Mouse (Mus musculus) hindbrain, embryonic 16.5 days (tissue): ENCODE data around the gene Hoxb3. TPM values are rescaled to one million over a fixed set of nuclear protein-coding genes. Genes with fewer than 3 reads are reported as not detected.

Experiments
- ATAC-seq: fragments of 200-750 bp; cut with Nextera tagmentation; 2 replicates; pipeline ENCODE4 v1.8.0; 2017; ENCODE audit warnings: moderate TSS enrichment, moderate library complexity
- H3K27ac ChIP-seq: fragments of 300-500 bp; sonication (generic); 2 replicates; pipeline ENCODE4 v1.5.1; 2014; ENCODE audit warnings: low read depth, mild to moderate bottlenecking, control low read depth, low read length, moderate library complexity
- H3K27me3 ChIP-seq: fragments of 300-500 bp; sonication (generic); replicated peaks from 2 replicates; pipeline ENCODE4 v1.6.1; 2014; ENCODE audit warnings: low read length; ENCODE audit not compliant: control insufficient read depth, insufficient read depth
- H3K36me3 ChIP-seq: fragments of 300-500 bp; sonication (generic); 2 replicates; pipeline ENCODE4 v1.6.1; 2014; ENCODE audit warnings: mild to moderate bottlenecking, low read length, moderate library complexity, mixed read lengths; ENCODE audit not compliant: control insufficient read depth, insufficient read depth
- H3K4me1 ChIP-seq: fragments of 300-500 bp; sonication (generic); 2 replicates; pipeline ENCODE4 v1.6.1; 2014; ENCODE audit warnings: low read depth, low read length; ENCODE audit not compliant: control insufficient read depth, insufficient read depth
- H3K4me2 ChIP-seq: fragments of 300-500 bp; sonication (generic); 2 replicates; pipeline ENCODE4 v1.6.1; 2014; ENCODE audit warnings: mild to moderate bottlenecking, low read length, control low read depth, moderate library complexity
- H3K4me3 ChIP-seq: fragments of 300-500 bp; sonication (generic); 2 replicates; pipeline ENCODE4 v1.5.1; 2014; ENCODE audit warnings: mild to moderate bottlenecking, low read length, control low read depth, moderate library complexity
- H3K9ac ChIP-seq: fragments of 300-500 bp; sonication (generic); 2 replicates; pipeline ENCODE4 v1.6.1; 2014; ENCODE audit warnings: low read depth, mild to moderate bottlenecking, control low read depth, low read length, moderate library complexity
- H3K9me3 ChIP-seq: fragments of 300-500 bp; sonication (generic); 2 replicates; pipeline ENCODE4 v1.6.1; 2014; ENCODE audit warnings: mild to moderate bottlenecking, low read length, moderate library complexity; ENCODE audit not compliant: control insufficient read depth
- WGBS: fragments of 180-500 bp; shearing (Covaris S2); extraction: QIAGEN DNeasy Blood & Tissue Kit; methylation state at CpG from one replicate; pipeline ENCODE4 v1.1.7; 2014; 5-methylcytosine and 5-hydroxymethylcytosine counted together
- polyA plus RNA-seq: library from polyadenylated mRNA; unstranded; fragments of >200 nt; fragmentation: Nextera tagmentation; extraction: Ambion mirVana; gene quantifications from 2 replicates; pipeline ENCODE4 v1.2.1, GENCODE M21; 2015

Hoxb3 gene
- polyA plus RNA-seq, 1 experiment from 2014 or later, result 4.8 TPM

DNA sequence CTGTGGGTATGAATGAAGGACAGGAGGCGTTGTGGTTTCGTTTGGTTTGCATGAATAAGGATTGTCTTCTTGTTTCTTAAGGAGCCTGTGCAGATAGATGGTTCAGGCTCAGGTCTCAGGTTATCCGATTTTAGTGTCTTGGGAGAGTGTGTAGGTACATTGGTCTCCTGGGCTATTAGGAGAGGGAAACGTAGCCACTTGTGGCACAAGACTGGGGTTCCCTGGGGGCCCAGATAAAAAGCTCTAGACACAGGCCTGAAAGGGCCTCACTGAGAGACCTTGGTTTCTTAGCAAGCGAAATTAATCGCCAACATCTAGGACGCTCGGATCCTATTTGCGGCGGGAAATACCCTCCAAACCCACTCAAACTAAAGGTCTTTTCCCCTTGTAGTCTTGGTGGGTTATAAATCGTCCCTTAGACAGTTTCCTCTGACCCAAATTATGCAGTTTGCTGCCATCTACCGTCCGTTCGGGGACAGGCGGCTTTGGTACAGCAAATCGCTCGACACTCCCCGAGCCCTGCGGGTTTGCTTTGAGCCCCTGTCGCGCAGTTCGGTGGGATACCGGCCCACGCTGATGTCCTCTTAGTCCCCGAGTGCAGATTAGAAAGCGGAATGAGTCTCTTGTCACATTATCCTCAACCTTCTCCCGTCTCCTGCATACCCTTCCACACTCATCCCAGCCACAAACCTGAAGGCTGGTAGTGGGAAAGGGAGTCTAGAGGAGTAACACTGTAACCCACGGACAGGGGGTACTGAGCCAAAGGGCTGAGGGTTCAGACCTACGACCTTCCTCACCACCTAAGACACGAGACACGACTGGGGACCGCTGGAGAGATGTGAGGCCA lies 28.7 kb upstream of the Hoxb3 start:
- peak; percentile 38; the same call in 1 of the 2 replicates for ATAC-seq
- Histone ChIP-seq H3K27me3 (peaks cover 52% of the 10 kb centered on the region), H3K4me2 (no peak overlapping the region), H3K9me3 (no peaks in the 10 kb centered on the region), H3K27ac (peak overlapping the region; percentile 36; the same call in 1 of the 2 replicates), H3K4me3 (peak overlapping the region; percentile 35), H3K4me1 (no peaks in the 10 kb centered on the region), H3K36me3 (no peaks in the 10 kb centered on the region), H3K9ac (peak overlapping the region; percentile 32; the same call in 1 of the 2 replicates)
- under 1% methylated on average over 32 of the region's 32 CpGs for WGBS

DNA sequence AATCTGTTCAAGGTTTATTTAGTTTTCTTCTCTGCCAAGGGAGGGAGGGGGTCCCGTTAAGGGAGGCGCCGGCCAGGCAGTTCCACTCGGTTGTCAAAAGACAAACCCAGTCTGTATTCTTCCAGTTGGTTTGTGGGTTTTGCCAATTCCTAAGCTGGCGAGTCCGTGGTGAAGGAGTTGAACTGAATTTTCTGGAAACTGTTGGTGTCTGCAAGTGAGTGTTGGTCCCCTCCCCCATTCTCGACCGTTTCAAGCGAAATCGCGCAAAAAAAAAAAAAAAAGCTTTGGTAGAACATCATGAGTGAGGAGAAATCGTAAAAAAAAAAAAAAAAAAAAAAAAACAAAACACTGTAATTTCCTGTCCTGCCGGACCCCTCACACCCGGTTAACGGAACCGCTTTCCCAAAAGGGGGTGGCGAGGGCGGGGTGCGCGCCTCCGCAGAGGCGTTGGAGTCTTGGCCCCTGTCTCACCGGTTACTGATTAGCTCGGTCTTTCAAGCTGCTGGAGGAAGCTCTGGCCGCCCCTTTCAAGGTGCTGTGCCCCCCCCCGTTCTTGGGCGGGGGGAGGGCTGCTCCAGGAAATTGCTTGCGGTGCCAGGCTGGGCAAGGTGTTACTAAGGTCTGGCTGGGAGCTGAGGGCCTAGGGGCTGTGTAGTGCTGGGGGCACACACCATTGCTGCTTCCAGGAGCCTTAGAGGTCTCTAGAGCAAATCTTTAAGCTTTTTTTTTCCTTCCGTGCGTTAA lies 27.9 kb upstream of the Hoxb3 start:
- H3K4me3 ChIP-seq, result peak overlapping the region; percentile 35
- peak overlapping the region; percentile 18; the same call in 1 of the 2 replicates for H3K27ac ChIP-seq
- peak overlapping the region; percentile 35; the same call in 1 of the 2 replicates for H3K9ac ChIP-seq
- no peaks in the 10 kb centered on the region for H3K4me1 ChIP-seq
- peak overlapping the region; percentile 28; the same call in 1 of the 2 replicates for H3K4me2 ChIP-seq
- H3K36me3 ChIP-seq, result no peaks in the 10 kb centered on the region
- no peak for ATAC-seq
- peaks cover 52% of the 10 kb centered on the region for H3K27me3 ChIP-seq
- no peaks in the 10 kb centered on the region for H3K9me3 ChIP-seq
- whole genome bisulfite sequencing, result 2% methylated on average over 30 of the region's 30 CpGs

GRCm38 (mm10) chr11:96296997-96297396 lies 26.1 kb upstream of the Hoxb3 start:
- Histone ChIP-seq H3K27me3 (peaks cover 51% of the 10 kb centered on the region), H3K27ac (peak overlapping the region; percentile 57; the same call in 1 of the 2 replicates), H3K4me1 (no peaks in the 10 kb centered on the region), H3K9ac (peak overlapping the region; percentile 47; the same call in 1 of the 2 replicates), H3K4me3 (peak overlapping the region; percentile 35), H3K4me2 (peak overlapping the region; percentile 34), H3K9me3 (no peaks in the 10 kb centered on the region), H3K36me3 (no peaks in the 10 kb centered on the region)
- no peak for ATAC-seq
- 8% methylated on average over 2 of the region's 2 CpGs for WGBS

DNA sequence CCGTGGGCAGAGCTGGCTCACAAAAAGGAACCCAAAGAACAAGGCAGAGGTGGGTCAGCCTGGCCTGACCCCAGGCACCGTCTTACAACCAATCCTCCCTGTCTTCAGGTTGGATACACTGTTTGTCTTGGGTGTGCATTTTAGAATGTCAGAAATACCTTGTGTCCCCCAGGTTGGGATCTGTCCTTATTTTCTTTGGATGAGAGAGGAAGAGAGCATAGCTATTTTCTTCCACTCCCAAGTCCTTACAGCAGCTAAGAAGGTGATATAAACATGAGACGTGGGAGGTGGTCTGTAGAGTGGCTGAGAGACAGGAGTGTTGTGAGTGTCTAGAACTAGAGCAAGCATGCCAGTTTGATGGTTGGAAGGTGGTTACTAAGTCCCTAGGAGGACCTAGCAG lies 25.7 kb upstream of the Hoxb3 start:
- 4% methylated on average over 3 of the region's 3 CpGs for WGBS
- Histone ChIP-seq H3K27me3 (peaks cover 54% of the 10 kb centered on the region), H3K27ac (no peak overlapping the region), H3K4me1 (no peaks in the 10 kb centered on the region), H3K4me3 (peak overlapping the region; percentile 35), H3K4me2 (peak overlapping the region; percentile 34), H3K9me3 (no peaks in the 10 kb centered on the region), H3K36me3 (no peaks in the 10 kb centered on the region), H3K9ac (no peak overlapping the region)
- ATAC-seq, result no peak

- Histone ChIP-seq H3K27ac (peak overlapping the region; percentile 26; the same call in 1 of the 2 replicates), H3K9me3 (no peaks in the 10 kb centered on the region), H3K9ac (0 out of 2 replicates have a peak overlapping the region, but pooled peaks have one; percentile 16), H3K27me3 (peaks cover 48% of the 10 kb centered on the region), H3K4me3 (peak overlapping the region; percentile 44), H3K36me3 (no peaks in the 10 kb centered on the region), H3K4me1 (no peaks in the 10 kb centered on the region), H3K4me2 (peak overlapping the region; percentile 34)
- 5% methylated on average over 11 of the region's 11 CpGs for WGBS
- no peak for ATAC-seq
These were observed 25.0 kb upstream of the Hoxb3 start for GRCm38 (mm10) chr11:96297968-96298635.

GRCm38 (mm10) chr11:96298895-96299667 lies 24.0 kb upstream of the Hoxb3 start:
- Histone ChIP-seq H3K4me3 (peak overlapping the region; percentile 44), H3K27me3 (peaks cover 42% of the 10 kb centered on the region), H3K27ac (peak overlapping the region; percentile 70), H3K4me2 (peak overlapping the region; percentile 62), H3K9ac (peak overlapping the region; percentile 61; the same call in 1 of the 2 replicates), H3K4me1 (no peaks in the 10 kb centered on the region), H3K36me3 (no peaks in the 10 kb centered on the region), H3K9me3 (no peaks in the 10 kb centered on the region)
- 1% methylated on average over 57 of the region's 66 CpGs for WGBS
- no peak for ATAC-seq

DNA sequence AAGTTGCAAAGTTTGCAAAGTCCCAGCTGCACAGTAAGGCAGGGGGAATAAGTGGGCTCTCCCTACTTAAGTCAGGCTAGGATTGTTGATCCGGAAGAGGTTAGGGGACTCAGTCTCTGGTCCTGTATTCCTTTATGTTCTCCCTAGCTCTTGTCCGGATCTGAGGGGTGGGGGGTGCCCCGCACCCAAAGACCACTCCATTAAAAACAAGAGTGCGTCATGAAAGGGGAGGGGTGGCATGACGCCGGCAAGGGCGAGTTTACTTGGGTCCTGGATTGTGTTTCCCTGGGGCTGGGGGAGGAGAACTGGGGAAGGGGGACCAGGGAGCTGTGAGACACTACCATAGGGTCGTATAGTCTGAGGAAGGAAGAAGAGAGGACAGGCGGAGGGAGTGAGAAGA lies 23.3 kb upstream of the Hoxb3 start:
- peaks cover 41% of the 10 kb centered on the region for H3K27me3 ChIP-seq
- WGBS, result 2% methylated on average over 9 of the region's 9 CpGs
- H3K36me3 ChIP-seq, result no peaks in the 10 kb centered on the region
- no peaks in the 10 kb centered on the region for H3K9me3 ChIP-seq
- H3K4me1 ChIP-seq, result no peaks in the 10 kb centered on the region
- peak overlapping the region; percentile 44 for H3K4me3 ChIP-seq
- no peak for ATAC-seq
- H3K9ac ChIP-seq, result peak overlapping the region; percentile 61
- peak overlapping the region; percentile 42 for H3K27ac ChIP-seq
- H3K4me2 ChIP-seq, result peak overlapping the region; percentile 62

DNA sequence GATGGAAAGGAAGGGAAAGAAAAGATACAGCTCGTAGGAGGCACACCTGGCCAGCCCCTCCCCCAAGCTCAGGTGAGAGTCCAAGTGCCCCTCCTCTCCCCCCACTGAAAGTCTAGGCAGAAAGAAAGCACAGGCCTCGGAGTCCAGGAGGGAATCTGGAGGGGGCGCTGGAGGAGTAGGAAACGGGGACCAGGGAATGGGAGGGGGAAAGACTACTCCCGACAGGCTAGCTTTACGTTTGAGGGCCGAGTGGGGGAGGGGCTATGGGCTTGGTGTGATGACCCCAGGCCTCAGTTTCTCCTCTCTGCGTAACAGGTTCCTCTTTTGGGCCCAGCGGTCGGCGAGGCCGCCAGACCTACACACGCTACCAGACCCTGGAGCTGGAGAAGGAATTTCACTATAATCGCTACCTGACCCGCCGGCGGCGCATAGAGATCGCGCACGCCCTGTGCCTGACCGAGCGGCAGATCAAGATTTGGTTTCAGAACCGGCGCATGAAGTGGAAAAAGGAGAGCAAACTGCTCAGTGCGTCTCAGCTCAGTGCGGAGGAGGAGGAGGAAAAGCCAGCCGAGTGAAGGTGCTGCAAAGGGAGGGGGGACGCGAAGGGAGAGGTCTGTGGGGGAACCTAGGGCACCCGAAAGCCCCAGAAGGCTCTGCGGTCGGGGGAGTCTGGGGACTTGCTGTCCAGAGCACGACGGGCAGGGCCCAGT lies 22.6 kb upstream of the Hoxb3 start:
- Histone ChIP-seq H3K9ac (peak overlapping the region; percentile 2; the same call in 1 of the 2 replicates), H3K27ac (peak overlapping the region; percentile 53), H3K4me2 (peak overlapping the region; percentile 62), H3K36me3 (no peaks in the 10 kb centered on the region), H3K27me3 (peaks cover 42% of the 10 kb centered on the region), H3K4me3 (peak overlapping the region; percentile 44), H3K4me1 (no peaks in the 10 kb centered on the region), H3K9me3 (no peaks in the 10 kb centered on the region)
- 3% methylated on average over 33 of the region's 35 CpGs for WGBS
- no peak for ATAC-seq
